Mouse (Mus musculus) lung, postnatal 0 days (tissue): ENCODE results near the gene Map3k7cl. TPM values are rescaled to one million over a fixed set of nuclear protein-coding genes. Genes with fewer than 3 reads are reported as not detected.
A peak's percentile ranks its signal among the peaks of the same experiment; 100 is the strongest.

Experiments used
- ATAC-seq: fragments of 200-750 bp; cut with Nextera tagmentation; 2 replicates; pipeline ENCODE4 v1.8.0; 2017; ENCODE audit warnings: moderate library complexity
- DNase-seq: peaks from one replicate; pipeline ENCODE4 v3.0.0-alpha.2; 2016; ENCODE audit warnings: low spot score
- H3K27ac ChIP-seq: fragments of 300-500 bp; sonication (generic); 2 replicates; pipeline ENCODE4 v1.5.1; 2014; ENCODE audit warnings: antibody characterized with exemption, mild to moderate bottlenecking, low read length, mixed read lengths
- H3K27me3 ChIP-seq: fragments of 300-500 bp; sonication (generic); replicated peaks from 2 replicates; pipeline ENCODE4 v1.6.1; 2014; ENCODE audit warnings: low read length, mixed read lengths; ENCODE audit not compliant: insufficient read depth
- H3K36me3 ChIP-seq: fragments of 300-500 bp; sonication (generic); 2 replicates; pipeline ENCODE4 v1.6.1; 2014; ENCODE audit warnings: low read length, mixed read lengths; ENCODE audit not compliant: insufficient read depth
- H3K4me1 ChIP-seq: fragments of 300-500 bp; sonication (generic); 2 replicates; pipeline ENCODE4 v1.6.1; 2014; ENCODE audit warnings: antibody characterized with exemption, low read depth, low read length, mixed read lengths; ENCODE audit not compliant: insufficient read depth
- H3K4me2 ChIP-seq: fragments of 300-500 bp; sonication (generic); replicated peaks from 2 replicates; pipeline ENCODE4 v1.6.1; 2014; ENCODE audit warnings: low read depth, mild to moderate bottlenecking, low read length, moderate library complexity, mixed read lengths
- H3K4me3 ChIP-seq: fragments of 300-500 bp; sonication (generic); 2 replicates; pipeline ENCODE4 v1.5.1; 2014; ENCODE audit warnings: low read depth, low read length
- H3K9ac ChIP-seq: fragments of 300-500 bp; sonication (generic); replicated peaks from 2 replicates; pipeline ENCODE4 v1.6.1; 2014; ENCODE audit warnings: low read depth, mild to moderate bottlenecking
- H3K9me3 ChIP-seq: fragments of 300-500 bp; sonication (generic); 2 replicates; pipeline ENCODE4 v1.6.1; 2016; ENCODE audit warnings: low read length, mixed read lengths
- CTCF ChIP-seq: IDR thresholded peaks from 2 replicates; pipeline ENCODE4 v1.5.1; 2016; ENCODE audit warnings: antibody characterized with exemption, mild to moderate bottlenecking
- EP300 ChIP-seq: IDR thresholded peaks from 2 replicates; pipeline ENCODE4 v1.6.1; 2016; ENCODE audit warnings: antibody characterized with exemption, mild to moderate bottlenecking, control low read depth
- WGBS: fragments of 180-500 bp; shearing (Covaris S2); extraction: QIAGEN DNeasy Blood & Tissue Kit; methylation state at CpG from one replicate; pipeline ENCODE4 v1.1.7; 2014; 5-methylcytosine and 5-hydroxymethylcytosine counted together
- polyA plus RNA-seq: library from polyadenylated mRNA; unstranded; fragments of >200 nt; fragmentation: Nextera tagmentation; extraction: Ambion mirVana; gene quantifications from 2 replicates; pipeline ENCODE4 v1.2.1, GENCODE M21; 2015

The Map3k7cl gene
- polyA plus RNA-seq, 1 experiment from 2014 or later, result 0.38 TPM

DNA sequence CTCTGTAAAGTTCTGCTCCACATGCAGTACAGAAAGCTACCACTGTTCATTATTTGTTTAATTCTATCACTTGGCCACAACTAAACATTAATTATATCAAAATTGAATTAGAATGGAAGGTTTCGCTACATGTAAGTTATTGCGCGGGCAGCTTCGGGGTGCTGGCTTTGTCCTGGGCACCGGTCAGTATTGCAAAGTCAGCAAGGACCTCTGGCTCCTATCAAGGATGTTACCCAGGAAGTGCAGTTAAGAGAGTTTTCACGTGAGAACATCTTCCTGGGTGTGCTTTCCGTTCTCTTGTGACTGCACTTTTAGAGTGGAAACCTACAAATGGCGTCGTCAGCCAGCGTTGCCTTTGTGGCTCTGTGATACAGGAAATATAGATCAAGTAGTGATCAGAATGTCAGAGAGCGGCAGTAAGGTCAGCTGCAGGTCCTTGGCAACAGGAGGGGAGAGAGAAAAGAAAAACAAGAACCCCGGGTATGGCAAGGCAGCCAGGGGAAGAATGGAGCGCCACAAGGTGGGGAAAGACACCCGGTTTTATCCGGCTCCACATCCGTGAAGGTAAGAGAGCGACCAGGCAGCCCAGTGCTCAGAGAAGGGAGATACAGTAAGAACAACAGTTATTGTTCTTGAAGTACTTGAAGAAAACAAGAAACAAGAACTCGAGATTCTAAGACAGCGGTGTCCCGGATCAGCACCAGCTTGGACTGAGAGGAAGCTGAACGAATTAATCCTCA is 57.6 kb downstream of the Map3k7cl start:
- Histone ChIP-seq H3K9me3 (no peaks in the 10 kb centered on the region), H3K27ac (no peak overlapping the region), H3K4me1 (peaks cover 10% of the 10 kb centered on the region; the same call in 1 of the 2 replicates), H3K36me3 (no peaks in the 10 kb centered on the region), H3K9ac (no peak overlapping the region), H3K4me3 (no peak overlapping the region), H3K27me3 (no peaks in the 10 kb centered on the region), H3K4me2 (peak overlapping the region; percentile 37)
- no peak for TF ChIP-seq EP300
- no peak for TF ChIP-seq CTCF
- ATAC-seq, result no peak
- DNase-seq, result no peak
- 67% methylated on average over 21 of the region's 21 CpGs for WGBS

DNA sequence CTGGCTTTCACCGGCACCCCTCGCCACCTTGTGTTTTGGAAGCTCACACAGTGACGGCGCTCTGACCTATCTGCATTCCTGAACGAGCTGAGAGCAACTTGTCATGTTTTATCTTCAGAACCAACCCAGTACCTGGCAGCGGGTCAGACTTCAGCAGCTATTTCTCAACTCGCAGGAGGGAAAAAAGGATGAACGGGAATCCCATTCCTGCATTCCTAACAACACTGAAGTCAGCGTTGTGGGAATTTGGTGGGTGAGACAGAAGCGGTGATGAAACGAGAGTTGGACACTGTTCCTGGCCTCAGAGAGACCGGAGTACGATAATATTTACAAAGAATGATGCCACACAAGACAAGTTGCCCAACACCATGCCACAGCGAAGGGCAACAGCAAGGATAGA is 58.3 kb downstream of the Map3k7cl start:
- DNase-seq (peak; percentile 68), ATAC-seq (peak; percentile 51)
- Histone ChIP-seq H3K9me3 (no peaks in the 10 kb centered on the region), H3K36me3 (no peaks in the 10 kb centered on the region), H3K4me3 (no peak overlapping the region), H3K27me3 (no peaks in the 10 kb centered on the region), H3K4me1 (peaks cover 10% of the 10 kb centered on the region; the same call in 1 of the 2 replicates), H3K9ac (no peak overlapping the region), H3K27ac (no peak overlapping the region), H3K4me2 (peak overlapping the region; percentile 37)
- WGBS, result 36% methylated on average over 14 of the region's 14 CpGs
- TF ChIP-seq EP300 (no peak), CTCF (no peak)

DNA sequence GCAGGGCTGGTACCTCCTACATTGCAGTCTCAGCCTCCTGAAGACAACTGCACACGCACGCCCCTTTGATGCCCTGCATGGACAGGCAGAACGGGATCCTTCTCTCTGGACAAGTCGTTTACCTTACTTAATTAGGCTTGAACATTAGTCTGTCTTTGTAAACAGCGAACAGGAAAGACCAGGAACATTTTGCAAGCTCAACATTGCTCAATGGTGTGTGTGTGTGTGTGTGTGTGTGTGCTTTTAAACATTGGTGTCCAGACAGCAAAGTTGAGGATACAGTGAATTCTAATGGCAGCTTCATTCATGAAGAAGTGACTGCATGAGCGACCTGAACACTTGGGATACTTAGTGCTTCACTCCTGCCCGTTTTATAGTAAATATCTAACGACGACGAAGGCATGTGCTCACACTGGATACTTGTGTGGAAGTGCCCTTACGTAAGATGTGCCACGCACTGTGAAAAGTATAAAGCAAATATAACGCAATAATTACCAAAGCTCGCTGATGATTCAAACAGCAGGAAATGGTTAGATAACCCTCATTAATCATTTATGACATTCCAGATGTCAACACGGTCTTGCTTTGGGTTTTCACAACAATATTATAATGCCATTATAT is 59.2 kb downstream of the Map3k7cl start:
- Histone ChIP-seq H3K9me3 (no peaks in the 10 kb centered on the region), H3K9ac (no peak overlapping the region), H3K4me1 (peaks cover 10% of the 10 kb centered on the region; the same call in 1 of the 2 replicates), H3K36me3 (no peaks in the 10 kb centered on the region), H3K4me2 (peak overlapping the region; percentile 37; the same call in 1 of the 2 replicates), H3K27ac (no peak overlapping the region), H3K27me3 (no peaks in the 10 kb centered on the region), H3K4me3 (no peak overlapping the region)
- peak; percentile 73 for TF ChIP-seq EP300
- TF ChIP-seq CTCF, result no peak
- ATAC-seq (peak; percentile 77), DNase-seq (peak; percentile 82)
- WGBS, result 24% methylated on average over 15 of the region's 15 CpGs

DNA sequence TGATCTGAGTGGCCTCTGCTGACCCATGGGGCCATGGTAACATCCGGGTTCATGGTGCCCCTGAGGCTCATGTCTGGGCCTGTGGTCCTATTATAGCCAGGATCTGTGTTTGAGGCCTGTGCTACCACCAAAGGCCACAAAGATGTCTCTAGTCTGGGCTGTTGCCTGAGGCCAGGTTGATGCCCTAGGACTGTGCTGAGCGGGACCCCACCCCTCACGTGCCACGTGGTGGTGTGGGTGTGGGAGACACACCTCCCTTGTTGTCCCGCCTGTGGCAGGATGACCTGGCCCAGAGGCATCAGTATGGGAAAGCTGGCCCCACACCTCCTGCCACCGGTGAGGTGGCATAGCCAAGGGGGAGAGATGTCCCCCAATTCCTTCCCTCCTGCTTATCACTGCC is 64.2 kb downstream of the Map3k7cl start:
- Histone ChIP-seq H3K4me2 (no peak overlapping the region), H3K27me3 (no peaks in the 10 kb centered on the region), H3K9ac (no peak overlapping the region), H3K4me1 (no peaks in the 10 kb centered on the region), H3K27ac (no peak overlapping the region), H3K4me3 (no peak overlapping the region), H3K9me3 (no peaks in the 10 kb centered on the region), H3K36me3 (no peaks in the 10 kb centered on the region)
- no peak for DNase-seq
- WGBS, result 77% methylated on average over 6 of the region's 6 CpGs
- no peak for TF ChIP-seq EP300
- TF ChIP-seq CTCF, result no peak
- no peak for ATAC-seq

DNA sequence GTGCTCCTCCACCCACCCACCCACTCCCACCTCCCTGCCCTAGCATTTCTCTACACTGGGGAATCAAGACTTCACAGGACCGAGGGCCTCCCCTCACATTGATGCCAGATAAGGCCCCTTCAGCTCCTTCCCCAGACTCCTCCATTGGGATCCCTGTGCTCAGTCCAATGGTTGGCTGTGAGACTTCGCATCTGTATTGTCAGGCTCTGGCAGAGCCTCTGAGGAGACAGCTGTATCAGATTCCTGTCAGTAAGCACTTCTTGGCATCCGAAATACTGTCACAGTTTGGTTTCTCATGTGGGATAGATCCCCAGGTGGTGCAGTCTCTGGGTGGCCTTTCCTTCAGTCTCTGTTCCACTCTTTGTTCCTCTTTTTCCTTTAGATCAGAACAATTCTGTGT is 68.1 kb downstream of the Map3k7cl start:
- no peak overlapping the region for H3K27ac ChIP-seq
- no peak for DNase-seq
- 73% methylated on average over 3 of the region's 3 CpGs for WGBS
- no peaks in the 10 kb centered on the region for H3K36me3 ChIP-seq
- no peak overlapping the region for H3K4me2 ChIP-seq
- H3K9ac ChIP-seq, result no peak overlapping the region
- H3K9me3 ChIP-seq, result peaks cover under 1% of the 10 kb centered on the region; the same call in 1 of the 2 replicates
- peak; percentile 27; the same call in 1 of the 2 replicates for ATAC-seq
- no peaks in the 10 kb centered on the region for H3K27me3 ChIP-seq
- no peak for TF ChIP-seq CTCF
- TF ChIP-seq EP300, result no peak
- H3K4me1 ChIP-seq, result no peaks in the 10 kb centered on the region
- H3K4me3 ChIP-seq, result no peak overlapping the region

DNA sequence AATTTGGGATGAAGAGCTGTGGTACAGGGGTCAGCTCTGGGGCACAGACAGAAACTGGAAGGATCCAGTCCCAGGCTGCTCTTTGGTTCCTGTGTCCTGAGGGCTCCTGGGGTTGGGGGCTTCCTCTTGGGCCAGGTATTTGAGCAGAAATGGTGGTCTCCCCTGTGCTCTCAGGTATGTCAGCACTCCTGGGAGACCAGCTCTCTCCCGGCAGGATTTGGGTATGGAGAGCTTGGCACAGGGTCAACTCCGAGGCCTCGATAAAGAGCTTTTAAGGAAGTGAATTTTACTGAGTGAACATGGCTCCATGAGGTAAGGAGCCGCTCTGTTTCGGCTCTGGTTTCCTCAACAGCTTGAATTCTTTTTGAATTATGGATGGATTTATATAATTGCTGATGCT is 70.8 kb downstream of the Map3k7cl start:
- ATAC-seq (no peak), DNase-seq (no peak)
- 68% methylated on average over 5 of the region's 5 CpGs for WGBS
- H3K9me3 ChIP-seq, result peaks cover 6% of the 10 kb centered on the region; the same call in 1 of the 2 replicates
- no peak overlapping the region for H3K4me2 ChIP-seq
- no peak overlapping the region for H3K4me3 ChIP-seq
- no peak for TF ChIP-seq CTCF
- no peak for TF ChIP-seq EP300
- no peaks in the 10 kb centered on the region for H3K36me3 ChIP-seq
- H3K27ac ChIP-seq, result no peak overlapping the region
- H3K4me1 ChIP-seq, result no peaks in the 10 kb centered on the region
- no peak overlapping the region for H3K9ac ChIP-seq
- no peaks in the 10 kb centered on the region for H3K27me3 ChIP-seq
